Mouse (Mus musculus) frontal cortex, adult 2 months (tissue): ENCODE data around the gene Rprd1b. TPM values are rescaled to one million over a fixed set of nuclear protein-coding genes. Genes with fewer than 3 reads are reported as not detected.

ENCODE experiments used
- DNase-seq, 2 experiments: peaks; one replicate each; pipeline ENCODE4 v3.0.0; 2022; ENCODE audit warnings: low spot score in 1 of 2; ENCODE audit errors: extremely low spot score in 1 of 2
- polyA plus RNA-seq: library from polyadenylated mRNA; depleted of rRNA; stranded (reverse); fragments of >200 nt; gene quantifications from 2 replicates; pipeline ENCODE4 v1.2.3, GENCODE M21; 2012; rRNA removed

Gene Rprd1b
- polyA plus RNA-seq, result 17.9 and 18.4 TPM in 2 replicates

GRCm38 (mm10) chr2:158028354-158028863, at the start of gene Rprd1b, which contains the start of gene Tti1:
Rprd1b (plus strand) TSS chr2:158028497.
Tti1 (minus strand) TSS chr2:158028433.
- DNase-seq, result peak; percentile 89 to 95

- no peak for DNase-seq
These were observed 49.1 kb upstream of the Rprd1b start for GRCm38 (mm10) chr2:157979241-157979640.

GRCm38 (mm10) chr2:157982727-157983126, 45.6 kb upstream of the Rprd1b start:
- DNase-seq, result no peak

- no peak for DNase-seq
These were observed 45.0 kb upstream of the Rprd1b start for GRCm38 (mm10) chr2:157983276-157983675.

- DNase-seq, result no peak
These were observed 42.7 kb upstream of the Rprd1b start for GRCm38 (mm10) chr2:157985611-157986010.

GRCm38 (mm10) chr2:157986235-157986634, 42.1 kb upstream of the Rprd1b start:
- DNase-seq, result no peak

- no peak for DNase-seq
These were observed 39.7 kb upstream of the Rprd1b start for GRCm38 (mm10) chr2:157988416-157989190.

GRCm38 (mm10) chr2:157989946-157990345, 38.4 kb upstream of the Rprd1b start:
- no peak for DNase-seq

- DNase-seq, result no peak
These were observed 37.3 kb upstream of the Rprd1b start for GRCm38 (mm10) chr2:157991026-157991425.

- DNase-seq, result no peak
These were observed 35.8 kb upstream of the Rprd1b start for GRCm38 (mm10) chr2:157992501-157992900.

- DNase-seq, result no peak
These were observed 29.5 kb upstream of the Rprd1b start for GRCm38 (mm10) chr2:157998817-157999216.

- no peak for DNase-seq
These were observed 23.7 kb upstream of the Rprd1b start for GRCm38 (mm10) chr2:158004620-158005019.

GRCm38 (mm10) chr2:158005641-158006040, 22.7 kb upstream of the Rprd1b start:
- no peak for DNase-seq

- DNase-seq, result no peak
These were observed 18.9 kb upstream of the Rprd1b start for GRCm38 (mm10) chr2:158009373-158009772.

- DNase-seq, result peak in 1 of 2 experiments; percentile 56
These were observed 15.7 kb upstream of the Rprd1b start for GRCm38 (mm10) chr2:158012608-158013007.

GRCm38 (mm10) chr2:158017330-158017729, 11.0 kb upstream of the Rprd1b start:
- no peak for DNase-seq

- DNase-seq, result no peak
These were observed 393 bp upstream of the Rprd1b start for GRCm38 (mm10) chr2:158027855-158028353.

GRCm38 (mm10) chr2:158030007-158030406, 1.7 kb downstream of the Rprd1b start:
- no peak for DNase-seq

GRCm38 (mm10) chr2:158035813-158036212, 7.5 kb downstream of the Rprd1b start:
- no peak for DNase-seq

GRCm38 (mm10) chr2:158036408-158036807, 8.1 kb downstream of the Rprd1b start:
- peak in 1 of 2 experiments; percentile 20 for DNase-seq

- no peak for DNase-seq
These were observed 8.7 kb downstream of the Rprd1b start for GRCm38 (mm10) chr2:158036953-158037352.

GRCm38 (mm10) chr2:158037571-158037970, 9.3 kb downstream of the Rprd1b start:
- DNase-seq, result no peak
